Mouse (Mus musculus) right cerebral cortex, postnatal 25 days (tissue): ENCODE results near the gene Bclaf1.

ENCODE experiments used
- DNase-seq: peaks from one replicate; pipeline ENCODE4 v3.0.0; 2022

The Bclaf1 gene

GRCm38 (mm10) chr10:20311918-20312735 is at the start of gene Bclaf1:
Gene Bclaf1, plus strand, starts transcription at chr10:20312469.
- peak; percentile 100 for DNase-seq

GRCm38 (mm10) chr10:20262896-20263295 is 49.4 kb upstream of the Bclaf1 start:
- DNase-seq = no peak

GRCm38 (mm10) chr10:20264479-20264878 is 47.8 kb upstream of the Bclaf1 start:
- no peak for DNase-seq

GRCm38 (mm10) chr10:20267032-20267431 is 45.2 kb upstream of the Bclaf1 start:
- no peak for DNase-seq

GRCm38 (mm10) chr10:20268945-20269344 is 43.3 kb upstream of the Bclaf1 start:
- no peak for DNase-seq

- DNase-seq = no peak
Observed at GRCm38 (mm10) chr10:20272380-20272779, 39.9 kb upstream of the Bclaf1 start.

GRCm38 (mm10) chr10:20273278-20273677 is 39.0 kb upstream of the Bclaf1 start:
- DNase-seq = no peak

- no peak for DNase-seq
Observed at GRCm38 (mm10) chr10:20274022-20274421, 38.2 kb upstream of the Bclaf1 start.

GRCm38 (mm10) chr10:20281456-20281855 is 30.8 kb upstream of the Bclaf1 start:
- DNase-seq = no peak

- peak; percentile 39 for DNase-seq
Observed at GRCm38 (mm10) chr10:20285289-20285975, 26.8 kb upstream of the Bclaf1 start.

- peak; percentile 27 for DNase-seq
Observed at GRCm38 (mm10) chr10:20285994-20286836, 26.1 kb upstream of the Bclaf1 start.

- DNase-seq = no peak
Observed at GRCm38 (mm10) chr10:20287369-20287768, 24.9 kb upstream of the Bclaf1 start.

- DNase-seq = peak; percentile 52
Observed at GRCm38 (mm10) chr10:20290467-20290883, 21.8 kb upstream of the Bclaf1 start.

GRCm38 (mm10) chr10:20295961-20296360 is 16.3 kb upstream of the Bclaf1 start:
- no peak for DNase-seq

GRCm38 (mm10) chr10:20298152-20298920 is 13.9 kb upstream of the Bclaf1 start:
- DNase-seq = no peak

- DNase-seq = no peak
Observed at GRCm38 (mm10) chr10:20299114-20299513, 13.2 kb upstream of the Bclaf1 start.

GRCm38 (mm10) chr10:20310969-20311769 is 1.1 kb upstream of the Bclaf1 start:
- DNase-seq = no peak

- peak; percentile 93 for DNase-seq
Observed at GRCm38 (mm10) chr10:20312736-20313301, 550 bp downstream of the Bclaf1 start.

- no peak for DNase-seq
Observed at GRCm38 (mm10) chr10:20313447-20313846, 1.2 kb downstream of the Bclaf1 start.

- no peak for DNase-seq
Observed at GRCm38 (mm10) chr10:20313941-20314340, 1.7 kb downstream of the Bclaf1 start.

- no peak for DNase-seq
Observed at GRCm38 (mm10) chr10:20314797-20315196, 2.5 kb downstream of the Bclaf1 start.
